Mouse (Mus musculus) adrenal gland, postnatal 14 days (tissue): ENCODE measurements around the gene Olfr1016. TPM values are rescaled to one million over a fixed set of nuclear protein-coding genes. Genes with fewer than 3 reads are reported as not detected.

Source experiments
- DNase-seq: peaks from one replicate; pipeline ENCODE4 v3.0.0; 2021; ENCODE audit warnings: mixed read lengths
- long read RNA-seq, 2 experiments: library from polyadenylated mRNA; stranded (forward); transcript quantifications; one replicate each; pipeline ENCODE4 v2.0.0; 2021
- total RNA-seq: library from RNA; stranded (reverse); gene quantifications from 2 replicates; pipeline ENCODE4 v1.2.3, GENCODE M21; 2021

Gene Olfr1016
- not detected in 2 replicates for total RNA-seq
- long read RNA-seq, experiment 1, result 0 reads
- long read RNA-seq, experiment 2, result 0 reads

DNA sequence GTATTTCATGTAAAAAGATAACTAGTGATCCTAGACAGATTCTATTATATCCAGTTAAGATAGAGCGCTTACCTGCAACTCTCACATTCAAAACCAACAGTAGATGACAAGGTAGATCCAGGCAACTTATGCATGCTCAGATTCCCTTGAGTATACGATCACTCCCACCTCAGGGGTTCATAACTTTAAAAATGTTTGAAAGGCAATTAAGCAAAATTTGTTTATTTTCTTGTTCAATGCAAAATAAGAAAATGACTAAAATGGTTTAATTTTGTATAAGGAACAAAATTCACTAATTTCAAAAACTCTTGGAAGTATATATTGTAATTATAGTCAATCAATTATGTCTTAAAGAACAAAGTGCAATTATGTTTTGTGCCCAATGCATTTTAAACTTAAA is at the start of gene Olfr1016:
Olfr1016 (minus strand) TSS at position 101 of the 400 bp plus-strand sequence.
- no peak for DNase-seq

- DNase-seq, result no peak
Observed at GRCm38 (mm10) chr2:85846730-85847129, 44.4 kb upstream of the Olfr1016 start, which contains the start of gene Olfr1020. TSS of gene Olfr1020 (plus strand) at chr2:85847030.

DNA sequence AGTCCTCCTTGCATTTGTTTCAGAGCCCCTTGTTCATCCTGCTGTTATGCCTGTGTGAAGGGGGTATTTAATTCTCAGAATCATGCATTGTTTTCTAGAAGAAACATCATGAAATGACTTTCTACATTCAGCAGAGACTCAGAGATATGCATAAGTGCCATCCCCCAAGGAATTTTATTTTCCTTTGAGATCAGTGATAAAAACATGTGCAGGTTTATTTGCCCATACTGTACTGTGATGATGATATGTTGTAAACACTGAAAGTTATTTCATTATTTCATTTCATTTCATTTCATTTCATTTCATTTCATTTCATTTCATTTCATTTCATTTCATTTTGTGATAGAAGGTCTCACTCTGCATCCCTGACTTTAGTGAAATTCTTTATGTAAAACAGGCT is 43.0 kb upstream of the Olfr1016 start, which contains the start of gene Olfr1019:
Olfr1019 (minus strand) TSS at position 101 of the 400 bp plus-strand sequence.
- DNase-seq, result no peak

- DNase-seq, result no peak
Observed at GRCm38 (mm10) chr2:85818179-85818578, 15.8 kb upstream of the Olfr1016 start, which contains the start of gene Olfr1018. TSS of gene Olfr1018 (plus strand) at chr2:85818479.

DNA sequence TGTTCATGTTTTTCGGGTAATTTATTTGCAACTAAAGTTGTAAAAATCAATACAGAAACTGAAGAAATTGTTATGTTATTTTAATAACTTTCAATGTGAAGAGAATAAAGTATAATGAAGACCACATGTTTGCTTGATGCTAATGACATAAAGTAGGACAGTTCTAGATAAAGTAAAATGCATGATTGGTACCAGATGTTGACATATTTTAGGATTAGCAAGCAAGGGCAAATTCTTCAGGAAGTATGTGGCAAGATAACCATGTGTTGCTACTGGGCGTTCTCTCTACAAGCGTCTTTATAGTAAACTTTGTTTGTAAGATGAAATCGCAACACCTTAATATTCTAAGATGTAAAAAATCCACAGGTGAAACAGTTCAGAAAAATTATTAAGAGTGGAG is 2.2 kb upstream of the Olfr1016 start:
- DNase-seq, result no peak

- no peak for DNase-seq
Observed at GRCm38 (mm10) chr2:85792331-85792730, 10.0 kb downstream of the Olfr1016 start.

DNA sequence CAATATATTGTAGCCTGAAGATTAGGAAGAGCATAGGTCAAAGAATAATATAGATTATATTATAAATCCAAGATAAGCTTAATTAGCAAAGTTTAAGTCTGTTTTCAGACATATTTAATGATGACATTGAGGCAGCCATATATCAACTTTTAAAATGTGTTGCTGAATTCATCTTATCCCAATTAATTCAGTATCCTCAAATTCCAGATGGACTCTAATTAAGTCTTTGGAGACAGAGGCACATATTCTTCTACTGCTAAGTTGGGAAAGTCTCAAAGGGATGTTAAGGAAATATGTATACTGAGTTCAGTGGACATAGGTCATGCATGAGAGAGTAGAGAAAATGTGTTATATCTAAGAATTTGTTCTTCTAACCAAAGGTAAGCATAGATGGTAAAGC is 20.6 kb downstream of the Olfr1016 start, which contains the start of gene Olfr1015:
Olfr1015 (plus strand) TSS at position 301 of the 400 bp plus-strand sequence.
- no peak for DNase-seq

DNA sequence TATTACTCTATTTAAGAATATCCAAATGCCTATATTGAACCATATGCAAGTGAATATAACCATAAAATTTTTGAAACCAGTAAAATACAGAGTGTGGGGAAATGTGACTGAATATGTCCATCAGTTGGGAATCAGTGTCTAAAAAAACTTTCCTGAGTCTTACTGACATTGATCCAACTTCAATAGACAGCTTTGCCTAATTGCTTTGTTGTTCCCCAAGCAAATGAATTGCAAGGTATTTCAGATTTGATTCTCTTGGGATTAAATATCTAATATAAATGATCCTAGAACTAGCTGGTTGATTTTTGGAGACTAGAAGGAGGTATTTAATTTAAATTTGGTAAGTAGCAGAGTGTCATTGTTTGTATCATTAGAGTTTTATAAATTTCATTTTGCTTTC is 29.9 kb downstream of the Olfr1016 start, which contains the start of gene Olfr1014:
Olfr1014 (plus strand) TSS at position 301 of the 400 bp plus-strand sequence.
- no peak for DNase-seq

- no peak for DNase-seq
Observed at GRCm38 (mm10) chr2:85766798-85767197, 35.5 kb downstream of the Olfr1016 start, which contains the start of gene Olfr1013. TSS of gene Olfr1013 (plus strand) at chr2:85767098.

DNA sequence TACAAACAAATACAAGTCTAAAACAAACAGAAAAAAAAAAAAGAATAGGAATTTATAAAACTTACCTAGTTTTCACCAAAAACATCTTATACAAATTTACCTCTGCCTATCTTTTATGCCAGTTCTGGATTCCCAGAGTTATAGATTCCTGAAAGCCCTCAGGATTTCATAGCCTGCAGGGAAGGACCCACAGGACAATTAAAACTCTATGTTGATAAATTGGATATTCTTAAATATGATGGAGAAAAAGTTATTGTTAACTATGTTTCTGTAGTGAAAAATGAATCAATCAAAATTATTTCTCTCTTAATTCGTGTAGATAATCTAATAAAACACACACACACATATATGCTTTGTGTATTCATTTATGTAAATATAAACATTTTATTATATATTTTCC is 39.7 kb downstream of the Olfr1016 start, which contains the start of gene Olfr1012:
Olfr1012 (minus strand) TSS at position 101 of the 400 bp plus-strand sequence.
- DNase-seq, result no peak

DNA sequence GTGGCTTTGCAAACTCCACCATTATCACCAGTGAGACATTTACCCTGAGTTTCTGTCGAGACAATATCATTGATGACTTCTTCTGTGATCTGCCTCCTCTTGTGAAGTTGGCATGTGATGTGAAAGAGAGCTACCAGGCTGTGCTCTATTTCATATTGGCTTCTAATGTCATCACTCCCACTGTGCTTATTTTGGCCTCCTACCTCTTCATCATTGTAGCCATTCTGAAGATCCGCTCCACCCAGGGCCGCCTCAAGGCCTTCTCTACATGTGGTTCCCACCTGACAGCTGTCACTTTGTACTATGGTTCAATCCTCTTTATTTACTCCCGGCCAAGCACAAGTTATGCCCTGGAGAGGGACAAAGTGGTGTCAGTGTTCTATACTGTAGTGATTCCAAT is 48.5 kb downstream of the Olfr1016 start:
- no peak for DNase-seq

Other genes starting within 250 kb of the Olfr1016 start
- not detected in 2 replicates for gene Olfr996, start 223.3 kb downstream of the Olfr1016 start, total RNA-seq
- gene Olfr998, start 213.6 kb downstream of the Olfr1016 start, total RNA-seq, result not detected in 2 replicates
- gene Olfr1000, start 190.6 kb downstream of the Olfr1016 start, total RNA-seq, result not detected in 2 replicates
- gene Olfr1002, start 151.8 kb downstream of the Olfr1016 start, total RNA-seq, result not detected in 2 replicates
- gene Olfr154, start 138.1 kb downstream of the Olfr1016 start, total RNA-seq, result not detected in 2 replicates
- gene Olfr1006, start 123.8 kb downstream of the Olfr1016 start, total RNA-seq, result not detected in 2 replicates
- not detected in 2 replicates for gene Olfr1008, start 113.1 kb downstream of the Olfr1016 start, total RNA-seq
- 0.22 TPM in 1 of 2 replicates, not detected in the other for gene Olfr1009, start 87.1 kb downstream of the Olfr1016 start, total RNA-seq
- not detected in 2 replicates for gene Olfr1012, start 39.8 kb downstream of the Olfr1016 start, total RNA-seq
- gene Olfr1013, start 35.4 kb downstream of the Olfr1016 start, total RNA-seq, result 0.11 TPM in 1 of 2 replicates, not detected in the other
- gene Olfr1014, start 29.8 kb downstream of the Olfr1016 start, total RNA-seq, result not detected in 2 replicates
- not detected in 2 replicates for gene Olfr1015, start 20.5 kb downstream of the Olfr1016 start, total RNA-seq
- not detected in 2 replicates for gene Olfr1018, start 15.9 kb upstream of the Olfr1016 start, total RNA-seq
- not detected in 2 replicates for gene Olfr1019, start 42.9 kb upstream of the Olfr1016 start, total RNA-seq
- not detected in 2 replicates for gene Olfr1020, start 44.5 kb upstream of the Olfr1016 start, total RNA-seq
- gene Olfr1022, start 66.0 kb upstream of the Olfr1016 start, total RNA-seq, result not detected in 2 replicates
- not detected in 2 replicates for gene Olfr1023, start 83.1 kb upstream of the Olfr1016 start, total RNA-seq
- not detected in 2 replicates for gene Olfr1024, start 102.5 kb upstream of the Olfr1016 start, total RNA-seq
- not detected in 2 replicates for gene Olfr1025-ps1, start 112.6 kb upstream of the Olfr1016 start, total RNA-seq
- gene Olfr1026, start 119.0 kb upstream of the Olfr1016 start, total RNA-seq, result not detected in 2 replicates
- not detected in 2 replicates for gene Olfr1028, start 147.9 kb upstream of the Olfr1016 start, total RNA-seq
- gene Olfr1029, start 171.4 kb upstream of the Olfr1016 start, total RNA-seq, result not detected in 2 replicates
- gene Olfr1030, start 176.7 kb upstream of the Olfr1016 start, total RNA-seq, result not detected in 2 replicates
- not detected in 2 replicates for gene Olfr1031, start 187.8 kb upstream of the Olfr1016 start, total RNA-seq
- not detected in 2 replicates for gene Olfr1032, start 203.0 kb upstream of the Olfr1016 start, total RNA-seq
- 3.3 and 6.6 TPM in 2 replicates for gene Olfr1033, start 218.1 kb upstream of the Olfr1016 start, total RNA-seq
- gene Olfr1034, start 243.3 kb upstream of the Olfr1016 start, total RNA-seq, result 0.11 and 0.33 TPM in 2 replicates